Mouse (Mus musculus) CH12.LX (cell line): ENCODE results near the gene Orc1. TPM values are rescaled to one million over a fixed set of nuclear protein-coding genes. Genes with fewer than 3 reads are reported as not detected.

Experiments used
- DNase-seq: peaks from one replicate; pipeline ENCODE4 v3.0.0-alpha.2; 2013; ENCODE audit errors: extremely low read depth
- H3K27ac ChIP-seq: 2 replicates; pipeline ENCODE4 v1.5.1; 2012; ENCODE audit warnings: low read depth, mild to moderate bottlenecking, control low read depth, moderate library complexity; ENCODE audit not compliant: insufficient read depth
- H3K27me3 ChIP-seq: replicated peaks from 2 replicates; pipeline ENCODE3; 2012; ENCODE audit warnings: inconsistent platforms
- H3K36me3 ChIP-seq, 2 experiments: replicated peaks in 1 of 2; 2 replicates each; pipeline versions ENCODE3 to v1.6.1; 2012; ENCODE audit warnings: inconsistent platforms in 1 of 2, low read length in 1 of 2, mild to moderate bottlenecking in 1 of 2, mixed read lengths in 1 of 2, moderate library complexity in 1 of 2; ENCODE audit not compliant: control insufficient read depth in 1 of 2, insufficient read depth in 1 of 2
- H3K4me1 ChIP-seq, 2 experiments: 2 replicates each; pipeline ENCODE4 v1.6.1; 2012; ENCODE audit warnings: inconsistent platforms in 1 of 2, moderate library complexity in 1 of 2; ENCODE audit not compliant: insufficient read depth in 2 of 2, control insufficient read depth in 1 of 2
- H3K4me2 ChIP-seq: 2 replicates; pipeline ENCODE4 v1.6.1; 2012; ENCODE audit warnings: low read depth, mild to moderate bottlenecking, control low read depth; ENCODE audit not compliant: poor library complexity, insufficient read depth, severe bottlenecking
- H3K4me3 ChIP-seq, 3 experiments: fragments of 150-350 bp in 1 of 3; sonication (generic) in 1 of 3; replicated peaks in 1 of 3; 2 replicates each; pipeline versions ENCODE3 to v1.5.1; 2011 to 2012; ENCODE audit warnings: low read depth in 2 of 3, low read length in 2 of 3, mild to moderate bottlenecking in 2 of 3, moderate library complexity in 2 of 3, control low read depth in 1 of 3, improper control_type of control experiment in 1 of 3, inconsistent platforms in 1 of 3, mixed read lengths in 1 of 3; ENCODE audit not compliant: poor library complexity in 1 of 3
- H3K79me2 ChIP-seq: replicated peaks from 2 replicates; pipeline ENCODE4 v1.6.1; 2012; ENCODE audit warnings: mild to moderate bottlenecking, moderate library complexity; ENCODE audit not compliant: control insufficient read depth, poor library complexity, insufficient read depth, severe bottlenecking; ENCODE audit errors: extremely low read depth
- H3K9ac ChIP-seq: 2 replicates; pipeline ENCODE4 v1.6.1; 2012; ENCODE audit warnings: low read depth, mild to moderate bottlenecking, control low read depth, moderate library complexity; ENCODE audit not compliant: insufficient read depth
- H3K9me3 ChIP-seq: replicated peaks from 2 replicates; pipeline ENCODE3; 2012; ENCODE audit warnings: low read length, inconsistent platforms, mixed read lengths
- EP300 ChIP-seq: IDR thresholded peaks from 2 replicates; pipeline ENCODE4 v1.6.1; 2011; ENCODE audit warnings: low read length, improper control_type of control experiment
- IRF4 ChIP-seq: IDR thresholded peaks from 2 replicates; pipeline ENCODE4 v1.6.1; 2014; ENCODE audit warnings: low read depth, mild to moderate bottlenecking, inconsistent platforms, low read length, improper control_type of control experiment
- JUND ChIP-seq: conservative IDR thresholded peaks from 2 replicates; pipeline ENCODE4 v1.6.1; 2011; ENCODE audit warnings: low read depth, low read length, improper control_type of control experiment
- KAT2A ChIP-seq: IDR thresholded peaks from 2 replicates; pipeline ENCODE4 v1.6.1; 2012; ENCODE audit warnings: low read length, improper control_type of control experiment, inconsistent platforms; ENCODE audit not compliant: insufficient replicate concordance
- MAFK ChIP-seq: IDR thresholded peaks from 2 replicates; pipeline ENCODE4 v1.6.1; 2011; ENCODE audit warnings: low read length, improper control_type of control experiment; ENCODE audit not compliant: insufficient replicate concordance
- MAZ ChIP-seq: IDR thresholded peaks from 2 replicates; pipeline ENCODE4 v1.6.1; 2012; ENCODE audit warnings: low read depth, mild to moderate bottlenecking, inconsistent platforms, low read length, improper control_type of control experiment, moderate library complexity
- NELFE ChIP-seq: IDR thresholded peaks from 2 replicates; pipeline ENCODE4 v1.6.1; 2011; ENCODE audit warnings: low read depth, low read length, improper control_type of control experiment
- NRF1 ChIP-seq: IDR thresholded peaks from 2 replicates; pipeline ENCODE4 v1.6.1; 2014; ENCODE audit warnings: low read depth, mild to moderate bottlenecking, inconsistent platforms, low read length, improper control_type of control experiment, moderate library complexity
- PAX5 ChIP-seq: IDR thresholded peaks from 2 replicates; pipeline ENCODE4 v1.6.1; 2012; ENCODE audit warnings: low read length, inconsistent platforms, mixed read lengths
- POLR2AphosphoS2 ChIP-seq: IDR thresholded peaks from 2 replicates; pipeline ENCODE4 v1.6.1; 2011; ENCODE audit warnings: low read depth, low read length, improper control_type of control experiment
- RAD21 ChIP-seq: IDR thresholded peaks from 2 replicates; pipeline ENCODE4 v1.6.1; 2011; ENCODE audit warnings: low read depth, mild to moderate bottlenecking, low read length, improper control_type of control experiment, moderate library complexity
- SIN3A ChIP-seq: IDR thresholded peaks from 2 replicates; pipeline ENCODE4 v1.6.1; 2012; ENCODE audit warnings: low read length, improper control_type of control experiment, inconsistent platforms
- TCF12 ChIP-seq: IDR thresholded peaks from 2 replicates; pipeline ENCODE4 v1.6.1; 2014; ENCODE audit warnings: low read depth, mild to moderate bottlenecking, inconsistent platforms, low read length, improper control_type of control experiment
- UBTF ChIP-seq: IDR thresholded peaks from 2 replicates; pipeline ENCODE4 v1.6.1; 2012; ENCODE audit warnings: low read depth, mild to moderate bottlenecking, inconsistent platforms, low read length, improper control_type of control experiment, moderate library complexity
- ZMIZ1 ChIP-seq: IDR thresholded peaks from 2 replicates; pipeline ENCODE4 v1.6.1; 2012; ENCODE audit warnings: low read depth, mild to moderate bottlenecking, inconsistent platforms, low read length, improper control_type of control experiment
- ZNF384 ChIP-seq: IDR thresholded peaks from 2 replicates; pipeline ENCODE4 v1.6.1; 2012; ENCODE audit warnings: low read depth, low read length, improper control_type of control experiment, inconsistent platforms
- dilution Hi-C: fragments of 300-500 bp; cut with MboI; formaldehyde crosslinking; loops from 2 replicates; pipeline ENCODE4 v1.14.3; 2020; ENCODE audit warnings: low sequenced_read_pairs; ENCODE audit not compliant: extremely low pct_unique_long_range_greater_than_20kb, extremely low pct_ligation_motif_present
- in situ Hi-C: fragments of 300-500 bp; cut with MboI; formaldehyde crosslinking; loops from 3 replicates; pipeline ENCODE4 v1.14.3; 2019; ENCODE audit warnings: low sequenced_read_pairs, low pct_ligation_motif_present, low pct_unique_long_range_greater_than_20kb, mixed read lengths
- polyA plus RNA-seq: library from polyadenylated mRNA; unstranded; fragments of >175 nt; gene quantifications from 2 replicates; pipeline ENCODE4 v1.2.1, GENCODE M21; 2012; ENCODE audit warnings: low read depth; ENCODE audit not compliant: insufficient read length
- total RNA-seq, 2 experiments: library from RNA; depleted of rRNA; stranded (reverse); fragments of 300-350 nt in 1 of 2; fragments of >200 nt in 1 of 2; gene quantifications; 2 replicates each; pipeline ENCODE4 v1.2.3; 2012 to 2014

Gene Orc1
- total and polyA plus RNA-seq, 3 experiments, result 16.3 to 25.4 (median 24.8) TPM

DNA sequence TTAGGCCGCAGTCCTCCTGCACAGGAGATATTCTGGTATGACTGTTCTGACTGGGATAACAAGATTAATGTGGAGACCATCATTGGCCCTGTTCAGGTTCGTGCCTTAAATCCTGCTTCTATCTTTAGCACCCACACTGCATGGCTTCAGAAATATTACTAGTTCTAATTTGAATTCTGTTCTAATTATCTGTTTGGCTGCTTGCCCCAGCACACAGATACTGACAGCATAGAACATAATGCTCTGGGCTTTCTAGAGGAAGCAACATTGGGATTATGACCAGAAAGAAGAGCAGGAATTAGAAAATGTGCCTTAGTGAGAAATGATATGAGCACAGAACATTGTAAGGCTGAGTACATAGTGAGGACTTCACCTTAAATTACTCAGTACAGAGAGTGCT, 14.2 kb downstream of the Orc1 start:
- H3K9ac ChIP-seq, result no peak overlapping the region
- no peaks in the 10 kb centered on the region for H3K9me3 ChIP-seq
- no peaks in the 10 kb centered on the region for H3K79me2 ChIP-seq
- H3K4me2 ChIP-seq, result no peak overlapping the region
- in situ Hi-C loops, result no loop called here
- no peak overlapping the region for H3K4me3 ChIP-seq
- TF ChIP-seq MAZ, result no peak
- no peaks in the 10 kb centered on the region for H3K27me3 ChIP-seq
- dilution Hi-C loops, result no loop called here
- peaks cover 0 to 3% of the 10 kb centered on the region in 2 experiments; a peak in 2 of 4 replicates for H3K4me1 ChIP-seq
- peaks cover 12 to 87% of the 10 kb centered on the region in 2 experiments for H3K36me3 ChIP-seq
- DNase-seq, result no peak
- H3K27ac ChIP-seq, result no peak overlapping the region

DNA sequence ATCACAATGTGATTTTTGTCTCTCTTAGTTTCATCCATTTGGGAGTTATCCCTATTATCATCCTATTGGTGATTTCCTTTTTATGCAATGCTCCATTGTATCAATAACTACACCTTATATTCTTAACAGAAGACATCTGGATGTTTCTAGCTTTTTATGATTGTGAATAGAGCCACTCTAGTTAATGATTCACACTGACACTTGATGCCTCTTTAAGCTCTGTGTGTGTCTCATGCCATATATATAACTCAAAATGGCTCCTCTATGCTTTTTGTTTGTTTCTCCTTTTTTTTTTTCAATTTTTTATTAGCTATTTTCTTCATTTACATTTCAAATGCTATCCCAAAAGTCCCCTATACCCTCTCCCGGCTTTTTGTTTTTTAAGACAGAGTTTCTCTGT, 16.6 kb downstream of the Orc1 start:
- peaks cover 18 to 83% of the 10 kb centered on the region in 2 experiments for H3K36me3 ChIP-seq
- no peak overlapping the region for H3K27ac ChIP-seq
- no peaks in the 10 kb centered on the region for H3K9me3 ChIP-seq
- in situ Hi-C loops (no loop called here), dilution Hi-C loops (no loop called here)
- H3K4me2 ChIP-seq, result no peak overlapping the region
- H3K4me1 ChIP-seq, result peaks cover 0 to 4% of the 10 kb centered on the region in 2 experiments; a peak in 2 of 4 replicates
- H3K79me2 ChIP-seq, result no peaks in the 10 kb centered on the region
- DNase-seq, result no peak
- no peaks in the 10 kb centered on the region for H3K27me3 ChIP-seq
- H3K9ac ChIP-seq, result no peak overlapping the region
- TF ChIP-seq UBTF (no peak), ZNF384 (no peak), IRF4 (no peak), TCF12 (no peak), NELFE (no peak), MAFK (no peak), ZMIZ1 (no peak), KAT2A (no peak), POLR2AphosphoS2 (no peak), NRF1 (no peak)
- no peak overlapping the region for H3K4me3 ChIP-seq

DNA sequence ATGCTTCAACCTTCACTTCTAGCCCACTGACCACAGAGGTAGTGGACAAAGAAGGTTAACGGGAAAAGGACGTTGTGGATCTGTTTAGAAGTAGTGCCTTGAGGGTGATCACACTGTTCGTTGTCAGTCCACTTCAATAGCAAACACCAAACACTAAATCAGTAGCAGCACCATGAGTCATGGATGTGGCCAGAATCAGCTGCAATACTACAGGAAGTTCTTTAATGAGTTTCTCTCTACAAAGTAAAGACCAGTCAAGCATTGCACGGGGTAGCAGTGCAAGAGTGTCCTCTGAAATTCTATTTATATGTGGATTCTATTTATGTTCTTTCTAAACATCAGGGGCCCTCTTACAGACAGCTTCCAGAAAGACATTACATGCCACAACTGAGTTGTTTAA, 19.1 kb downstream of the Orc1 start:
- Histone ChIP-seq H3K9me3 (no peaks in the 10 kb centered on the region), H3K27me3 (no peaks in the 10 kb centered on the region), H3K4me2 (no peak overlapping the region), H3K4me1 (peaks cover 0 to 4% of the 10 kb centered on the region in 2 experiments; a peak in 2 of 4 replicates), H3K4me3 (no peak overlapping the region), H3K79me2 (no peaks in the 10 kb centered on the region), H3K27ac (no peak overlapping the region), H3K36me3 (peaks cover 20 to 75% of the 10 kb centered on the region in 2 experiments), H3K9ac (no peak overlapping the region)
- dilution Hi-C loops, result no loop called here
- in situ Hi-C loops, result no loop called here
- no peak for TF ChIP-seq PAX5
- TF ChIP-seq SIN3A, result no peak
- no peak for TF ChIP-seq RAD21
- no peak for TF ChIP-seq MAFK
- no peak for TF ChIP-seq IRF4
- no peak for TF ChIP-seq EP300
- no peak for TF ChIP-seq POLR2AphosphoS2
- TF ChIP-seq JUND, result no peak
- DNase-seq, result peak; percentile 29
